Mouse (Mus musculus): ENCODE measurements around the gene Gas7. TPM values are rescaled to one million over a fixed set of nuclear protein-coding genes. Genes with fewer than 3 reads are reported as not detected.
A peak's percentile ranks its signal among the peaks of the same experiment; 100 is the strongest.

The Gas7 gene
- polyA plus RNA-seq, 1 experiment, result 14.4 TPM

DNA sequence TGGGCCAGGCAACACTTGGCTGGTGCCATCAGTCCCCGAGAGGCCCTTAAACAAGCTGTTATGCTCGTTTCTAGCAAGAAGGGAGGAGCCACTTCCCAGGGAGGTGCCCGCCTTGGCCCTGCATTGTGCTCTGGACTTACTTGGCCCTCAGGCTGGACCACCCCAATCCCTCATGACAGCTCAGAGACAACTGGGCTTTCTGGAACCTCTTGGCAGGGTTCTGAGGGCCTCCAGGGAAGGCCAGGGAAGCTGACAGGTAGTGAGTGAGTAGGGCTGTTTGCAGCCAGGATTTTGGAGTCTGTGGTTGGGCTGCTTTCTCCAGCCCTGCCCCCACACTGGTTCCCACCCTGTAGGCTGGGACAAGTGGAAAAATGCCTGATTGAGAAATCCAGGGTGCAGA, 68.6 kb downstream of the Gas7 start:
- H3K4me1 ChIP-seq (ENCODE audit: control insufficient read depth, insufficient read depth, low read length), result no peaks in the 10 kb centered on the region
- TF ChIP-seq POLR2A (IDR thresholded peaks at IDR 0.05; ENCODE audit: control insufficient read depth, low read depth, low read length) (no peak), CTCF (IDR thresholded peaks at IDR 0.05; ENCODE audit: control insufficient read depth, insufficient read depth, insufficient replicate concordance, low read depth, low read length) (no peak)
- peak overlapping the region; percentile 34; the same call in 1 of the 2 replicates for H3K27ac ChIP-seq (ENCODE audit: control insufficient read depth, insufficient read depth, low read depth, low read length)
- H3K27me3 ChIP-seq (ENCODE audit: control insufficient read depth, insufficient read depth, low read length), result no peaks in the 10 kb centered on the region
- no peaks in the 10 kb centered on the region for H3K36me3 ChIP-seq (ENCODE audit: control insufficient read depth, insufficient read depth, low read length)
- H3K4me3 ChIP-seq (ENCODE audit: control insufficient read depth, low read depth, low read length), result no peak overlapping the region

DNA sequence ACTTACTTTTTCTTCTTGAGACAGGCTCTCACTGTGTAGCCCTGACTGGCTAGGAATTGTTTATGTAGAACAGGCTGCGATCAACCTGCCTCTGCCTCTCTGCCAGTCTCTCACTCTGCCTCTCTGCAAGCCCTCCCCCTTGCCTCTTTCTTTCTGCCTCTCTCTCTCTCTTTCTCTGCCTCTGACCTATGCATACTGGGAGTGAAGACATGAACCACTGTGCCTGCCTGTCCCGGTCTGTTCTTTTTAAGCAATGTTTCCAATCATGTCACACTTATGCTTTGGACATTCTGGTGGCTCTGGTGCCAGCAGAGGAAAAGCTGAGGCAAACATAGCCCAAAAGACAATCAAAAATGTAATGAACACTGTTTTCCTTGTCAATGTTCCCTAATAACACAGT, 69.5 kb downstream of the Gas7 start:
- TF ChIP-seq POLR2A (IDR thresholded peaks at IDR 0.05; ENCODE audit: control insufficient read depth, low read depth, low read length) (no peak), CTCF (IDR thresholded peaks at IDR 0.05; ENCODE audit: control insufficient read depth, insufficient read depth, insufficient replicate concordance, low read depth, low read length) (no peak)
- no peak overlapping the region for H3K4me3 ChIP-seq (ENCODE audit: control insufficient read depth, low read depth, low read length)
- H3K27me3 ChIP-seq (ENCODE audit: control insufficient read depth, insufficient read depth, low read length), result no peaks in the 10 kb centered on the region
- H3K27ac ChIP-seq (ENCODE audit: control insufficient read depth, insufficient read depth, low read depth, low read length), result no peak overlapping the region
- H3K36me3 ChIP-seq (ENCODE audit: control insufficient read depth, insufficient read depth, low read length), result no peaks in the 10 kb centered on the region
- no peaks in the 10 kb centered on the region for H3K4me1 ChIP-seq (ENCODE audit: control insufficient read depth, insufficient read depth, low read length)

DNA sequence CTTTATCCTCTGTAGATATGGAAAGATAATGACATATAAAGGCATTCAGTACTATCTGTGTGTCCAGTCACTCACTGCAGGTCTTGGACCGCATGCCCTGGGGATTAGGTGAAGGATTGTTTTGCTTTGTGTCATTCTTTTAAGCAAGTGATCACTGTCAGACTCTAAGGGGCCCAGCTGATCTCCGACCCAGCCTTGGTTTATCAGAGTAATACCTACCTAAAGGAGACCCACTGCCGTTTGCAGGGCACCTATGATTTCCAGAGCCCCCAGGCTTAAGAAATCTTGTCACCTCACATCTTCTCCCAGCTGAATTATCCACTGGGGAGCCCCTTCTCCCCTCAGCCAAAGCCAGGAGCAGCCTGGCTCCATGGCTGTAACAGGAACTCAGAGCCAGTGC, 70.6 kb downstream of the Gas7 start:
- Histone ChIP-seq H3K36me3 (ENCODE audit: control insufficient read depth, insufficient read depth, low read length) (no peaks in the 10 kb centered on the region), H3K27me3 (ENCODE audit: control insufficient read depth, insufficient read depth, low read length) (no peaks in the 10 kb centered on the region), H3K4me3 (ENCODE audit: control insufficient read depth, low read depth, low read length) (no peak overlapping the region), H3K4me1 (ENCODE audit: control insufficient read depth, insufficient read depth, low read length) (no peaks in the 10 kb centered on the region), H3K27ac (ENCODE audit: control insufficient read depth, insufficient read depth, low read depth, low read length) (no peak overlapping the region)
- no peak for TF ChIP-seq POLR2A (IDR thresholded peaks at IDR 0.05; ENCODE audit: control insufficient read depth, low read depth, low read length)
- TF ChIP-seq CTCF (IDR thresholded peaks at IDR 0.05; ENCODE audit: control insufficient read depth, insufficient read depth, insufficient replicate concordance, low read depth, low read length), result no peak

DNA sequence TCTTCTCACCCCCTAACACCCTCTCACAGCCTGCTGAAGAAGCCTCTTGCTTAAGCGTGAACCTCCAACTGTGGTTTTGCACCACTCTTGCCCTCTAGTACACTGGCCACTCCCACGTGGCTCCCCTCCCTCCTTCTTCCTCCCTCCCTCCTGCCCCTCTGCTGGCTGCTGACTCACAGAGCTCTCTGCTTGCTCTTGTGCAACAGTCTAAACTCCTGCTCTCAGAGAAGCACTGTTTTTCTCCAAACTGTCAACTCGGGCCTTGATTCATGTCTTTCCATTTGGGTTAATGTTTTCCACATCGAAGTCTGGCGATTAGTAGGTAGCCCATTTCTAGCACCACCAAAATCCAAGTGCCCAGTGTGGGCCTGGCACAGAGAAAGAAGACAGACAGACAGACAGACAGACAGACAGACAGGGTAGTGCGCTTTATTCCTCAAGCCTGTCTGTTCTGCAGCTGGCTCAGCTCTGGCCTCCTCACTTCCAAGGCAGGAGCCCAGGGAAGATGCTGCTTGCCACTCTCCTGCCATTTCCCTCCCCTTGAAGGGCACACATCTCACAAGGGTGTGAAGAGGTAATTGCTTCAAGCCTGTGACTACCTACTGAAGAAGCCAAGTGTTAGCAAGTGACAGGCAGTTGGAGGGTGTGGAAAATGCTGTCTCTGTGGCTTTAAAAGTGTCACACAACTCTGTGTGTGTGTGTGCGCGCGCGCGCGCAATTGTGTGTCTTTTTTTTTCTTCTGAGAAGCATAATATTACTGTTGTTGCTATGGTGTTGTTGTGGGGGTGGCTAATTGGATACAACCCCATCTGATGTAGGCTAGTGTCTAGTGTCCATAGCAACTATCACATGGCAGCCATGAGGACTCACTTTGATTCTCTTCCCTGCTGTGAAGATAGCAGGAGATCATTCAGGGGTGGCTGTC, 71.6 kb downstream of the Gas7 start:
- no peak overlapping the region for H3K4me3 ChIP-seq (ENCODE audit: control insufficient read depth, low read depth, low read length)
- no peaks in the 10 kb centered on the region for H3K36me3 ChIP-seq (ENCODE audit: control insufficient read depth, insufficient read depth, low read length)
- H3K4me1 ChIP-seq (ENCODE audit: control insufficient read depth, insufficient read depth, low read length), result no peaks in the 10 kb centered on the region
- no peaks in the 10 kb centered on the region for H3K27me3 ChIP-seq (ENCODE audit: control insufficient read depth, insufficient read depth, low read length)
- peak overlapping the region; percentile 50; the same call in 1 of the 2 replicates for H3K27ac ChIP-seq (ENCODE audit: control insufficient read depth, insufficient read depth, low read depth, low read length)
- TF ChIP-seq CTCF (IDR thresholded peaks at IDR 0.05; ENCODE audit: control insufficient read depth, insufficient read depth, insufficient replicate concordance, low read depth, low read length) (no peak), POLR2A (IDR thresholded peaks at IDR 0.05; ENCODE audit: control insufficient read depth, low read depth, low read length) (no peak)

DNA sequence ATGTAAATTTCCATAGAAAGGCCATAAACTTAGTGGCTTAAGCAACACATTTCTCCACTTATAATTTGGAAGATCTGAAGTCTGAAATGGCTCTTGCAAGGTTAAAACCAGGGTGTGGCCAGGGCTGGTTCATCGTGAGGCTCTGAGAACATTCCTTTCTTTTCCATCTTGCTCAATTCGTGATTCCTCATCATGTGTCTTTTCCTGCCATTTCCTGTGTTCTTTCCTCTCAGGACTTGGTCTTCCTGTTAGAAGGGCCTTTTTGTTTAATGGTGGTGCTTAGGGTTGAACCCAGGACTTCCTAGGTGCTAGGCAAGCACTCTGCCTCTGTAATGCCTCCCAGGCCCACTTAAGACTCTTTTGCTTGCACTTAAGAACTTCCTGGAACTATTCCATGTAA, 76.0 kb downstream of the Gas7 start:
- H3K36me3 ChIP-seq (ENCODE audit: control insufficient read depth, insufficient read depth, low read length), result no peaks in the 10 kb centered on the region
- H3K4me3 ChIP-seq (ENCODE audit: control insufficient read depth, low read depth, low read length), result no peak overlapping the region
- H3K27me3 ChIP-seq (ENCODE audit: control insufficient read depth, insufficient read depth, low read length), result no peaks in the 10 kb centered on the region
- TF ChIP-seq CTCF (IDR thresholded peaks at IDR 0.05; ENCODE audit: control insufficient read depth, insufficient read depth, insufficient replicate concordance, low read depth, low read length) (no peak), POLR2A (IDR thresholded peaks at IDR 0.05; ENCODE audit: control insufficient read depth, low read depth, low read length) (no peak)
- no peak overlapping the region for H3K27ac ChIP-seq (ENCODE audit: control insufficient read depth, insufficient read depth, low read depth, low read length)
- H3K4me1 ChIP-seq (ENCODE audit: control insufficient read depth, insufficient read depth, low read length), result no peaks in the 10 kb centered on the region

DNA sequence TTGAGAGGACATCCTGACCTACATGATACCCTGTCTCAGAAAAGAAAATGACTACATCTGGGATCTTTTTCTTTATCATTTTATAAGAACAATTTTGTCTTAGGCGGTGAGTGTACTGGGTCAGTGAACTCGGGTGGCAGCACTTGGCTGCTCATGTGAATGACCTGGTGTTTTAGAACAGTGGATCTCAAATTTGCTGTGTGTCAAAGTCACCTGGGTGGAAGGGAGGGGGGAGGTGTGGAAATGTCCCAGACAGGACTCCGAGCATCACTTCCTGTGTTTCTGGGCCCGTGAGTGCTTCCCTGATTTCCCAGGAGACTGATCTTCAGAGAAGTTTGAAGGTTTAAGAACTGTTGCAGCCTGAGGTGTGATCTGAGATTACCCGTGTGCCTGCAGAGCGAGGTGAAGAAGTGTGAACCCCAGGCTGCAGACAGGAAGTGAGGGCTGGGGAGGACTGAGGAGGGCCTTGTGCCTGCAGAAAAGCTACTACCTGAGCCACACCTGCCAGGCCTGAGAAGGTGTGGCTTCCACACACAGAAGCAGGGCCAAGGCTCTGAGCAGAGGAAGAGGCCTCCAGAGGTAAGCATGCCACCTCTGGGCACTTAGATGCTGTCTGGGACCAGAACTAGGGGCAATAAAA, 76.8 kb downstream of the Gas7 start:
- TF ChIP-seq POLR2A (IDR thresholded peaks at IDR 0.05; ENCODE audit: control insufficient read depth, low read depth, low read length) (no peak), CTCF (IDR thresholded peaks at IDR 0.05; ENCODE audit: control insufficient read depth, insufficient read depth, insufficient replicate concordance, low read depth, low read length) (no peak)
- H3K27ac ChIP-seq (ENCODE audit: control insufficient read depth, insufficient read depth, low read depth, low read length), result no peak overlapping the region
- no peaks in the 10 kb centered on the region for H3K27me3 ChIP-seq (ENCODE audit: control insufficient read depth, insufficient read depth, low read length)
- H3K4me1 ChIP-seq (ENCODE audit: control insufficient read depth, insufficient read depth, low read length), result no peaks in the 10 kb centered on the region
- H3K4me3 ChIP-seq (ENCODE audit: control insufficient read depth, low read depth, low read length), result no peak overlapping the region
- no peaks in the 10 kb centered on the region for H3K36me3 ChIP-seq (ENCODE audit: control insufficient read depth, insufficient read depth, low read length)

DNA sequence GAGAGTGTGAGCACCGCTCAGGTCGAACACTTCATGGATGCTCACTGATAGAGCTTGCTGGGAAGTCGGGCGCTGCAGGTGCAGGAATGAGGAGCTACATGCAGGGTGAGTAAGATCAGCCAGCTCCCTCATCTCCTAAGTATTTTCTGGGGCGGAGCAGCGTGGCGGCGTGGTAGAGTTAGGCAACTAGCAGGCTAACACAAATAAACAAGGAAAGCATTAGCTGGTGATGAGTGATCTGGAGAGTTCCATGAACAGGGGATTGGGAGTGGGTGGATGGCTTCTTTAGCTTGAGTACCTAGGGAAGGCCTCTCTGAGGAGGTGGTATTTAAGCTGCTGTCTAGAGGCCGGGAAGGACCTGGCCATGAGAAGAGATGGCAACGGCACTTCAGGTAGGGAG, 77.5 kb downstream of the Gas7 start:
- H3K4me3 ChIP-seq (ENCODE audit: control insufficient read depth, low read depth, low read length), result no peak overlapping the region
- no peaks in the 10 kb centered on the region for H3K27me3 ChIP-seq (ENCODE audit: control insufficient read depth, insufficient read depth, low read length)
- H3K27ac ChIP-seq (ENCODE audit: control insufficient read depth, insufficient read depth, low read depth, low read length), result no peak overlapping the region
- H3K36me3 ChIP-seq (ENCODE audit: control insufficient read depth, insufficient read depth, low read length), result no peaks in the 10 kb centered on the region
- no peak for TF ChIP-seq POLR2A (IDR thresholded peaks at IDR 0.05; ENCODE audit: control insufficient read depth, low read depth, low read length)
- no peaks in the 10 kb centered on the region for H3K4me1 ChIP-seq (ENCODE audit: control insufficient read depth, insufficient read depth, low read length)
